Mouse (Mus musculus): ENCODE measurements around the gene Olfr1061. TPM values are rescaled to one million over a fixed set of nuclear protein-coding genes. Genes with fewer than 3 reads are reported as not detected.
"Not testable (repeated sequence)": the region's sequence is repeated elsewhere in the genome, so short reads cannot be mapped to it uniquely, and the experiment has no call there.

The Olfr1061 gene
- total and polyA plus RNA-seq, 2 experiments from 2014 or later, result not detected

- Histone ChIP-seq H3K27ac (ENCODE audit: low read depth) (no peak overlapping the region), H3K4me1 (ENCODE audit: control insufficient read depth, insufficient read depth) (no peaks in the 10 kb centered on the region), H3K4me2 (ENCODE audit: low read depth, low read length) (no peak overlapping the region), H3K9me3 (replicated peaks; ENCODE audit: control insufficient read depth, low read length) (no peaks in the 10 kb centered on the region), H3K36me3 (replicated peaks; ENCODE audit: control insufficient read depth, insufficient read depth, low read length) (no peaks in the 10 kb centered on the region), H3K27me3 (ENCODE audit: control insufficient read depth, insufficient read depth, low read length) (no peaks in the 10 kb centered on the region), H3K9ac (replicated peaks; ENCODE audit: low read depth, low read length) (no peak overlapping the region), H3K4me3 (ENCODE audit: low read depth, low read length) (no peak overlapping the region)
- no peak for DNase-seq (ENCODE audit: low spot score)
- no peak for ATAC-seq (ENCODE audit: insufficient read depth, low read depth)
- 68% methylated on average over 2 of the region's 2 CpGs for WGBS
- TF ChIP-seq CTCF (IDR thresholded peaks at IDR 0.05; ENCODE audit: low read depth) (no peak), EP300 (IDR thresholded peaks at IDR 0.05; ENCODE audit: low read depth) (no peak)
These were observed 18.7 kb downstream of the Olfr1061 start for GRCm38 (mm10) chr2:86395114-86395513.

GRCm38 (mm10) chr2:86388461-86388860, 25.4 kb downstream of the Olfr1061 start, which contains the start of gene Olfr1058:
Olfr1058 (minus strand) TSS chr2:86388561.
- DNase-seq (ENCODE audit: low spot score); H3K27me3 ChIP-seq (ENCODE audit: control insufficient read depth, insufficient read depth, low read length); H3K27ac ChIP-seq (ENCODE audit: low read depth); H3K4me3 ChIP-seq (ENCODE audit: low read depth, low read length); H3K9me3 ChIP-seq (replicated peaks; ENCODE audit: control insufficient read depth, low read length); H3K36me3 ChIP-seq (replicated peaks; ENCODE audit: control insufficient read depth, insufficient read depth, low read length); H3K4me1 ChIP-seq (ENCODE audit: control insufficient read depth, insufficient read depth); H3K4me2 ChIP-seq (ENCODE audit: low read depth, low read length); ATAC-seq (ENCODE audit: insufficient read depth, low read depth); H3K9ac ChIP-seq (replicated peaks; ENCODE audit: low read depth, low read length): not testable (repeated sequence)

- DNase-seq (ENCODE audit: low spot score), result no peak
- Histone ChIP-seq H3K4me3 (ENCODE audit: low read depth, low read length) (no peak within 1 kb of the TSS), H3K4me2 (ENCODE audit: low read depth, low read length) (no peak within 1 kb of the TSS), H3K4me1 (ENCODE audit: control insufficient read depth, insufficient read depth) (no peaks in the 10 kb centered on the region), H3K9ac (replicated peaks; ENCODE audit: low read depth, low read length) (no peak within 1 kb of the TSS), H3K9me3 (replicated peaks; ENCODE audit: control insufficient read depth, low read length) (no peaks in the 10 kb centered on the region), H3K27ac (ENCODE audit: low read depth) (no peak within 1 kb of the TSS), H3K27me3 (ENCODE audit: control insufficient read depth, insufficient read depth, low read length) (no peaks in the 10 kb centered on the region), H3K36me3 (replicated peaks; ENCODE audit: control insufficient read depth, insufficient read depth, low read length) (no peaks in the 10 kb centered on the region)
- TF ChIP-seq EP300 (IDR thresholded peaks at IDR 0.05; ENCODE audit: low read depth) (no peak), CTCF (IDR thresholded peaks at IDR 0.05; ENCODE audit: low read depth) (no peak)
- no peak for ATAC-seq (ENCODE audit: insufficient read depth, low read depth)
These were observed 35.6 kb downstream of the Olfr1061 start, which contains the start of gene Olfr1057 for GRCm38 (mm10) chr2:86378293-86378692. Olfr1057 (minus strand) TSS chr2:86378393.

- not testable (repeated sequence) for H3K4me3 ChIP-seq (ENCODE audit: low read depth, low read length); H3K9ac ChIP-seq (replicated peaks; ENCODE audit: low read depth, low read length); H3K9me3 ChIP-seq (replicated peaks; ENCODE audit: control insufficient read depth, low read length); H3K27ac ChIP-seq (ENCODE audit: low read depth); H3K36me3 ChIP-seq (replicated peaks; ENCODE audit: control insufficient read depth, insufficient read depth, low read length); H3K27me3 ChIP-seq (ENCODE audit: control insufficient read depth, insufficient read depth, low read length); H3K4me1 ChIP-seq (ENCODE audit: control insufficient read depth, insufficient read depth); H3K4me2 ChIP-seq (ENCODE audit: low read depth, low read length); DNase-seq (ENCODE audit: low spot score); ATAC-seq (ENCODE audit: insufficient read depth, low read depth)
- WGBS, result 67% methylated on average over 1 of the region's 6 CpGs
These were observed 47.5 kb downstream of the Olfr1061 start for GRCm38 (mm10) chr2:86366342-86366741.

Other genes with a start within 250 kb of the Olfr1061 start
- gene Olfr1043, start 246.5 kb downstream of the Olfr1061 start, total RNA-seq (2014; rRNA removed; ENCODE audit: low replicate concordance), result not detected in 2 replicates
- not detected in 2 replicates for gene Olfr1043, start 246.5 kb downstream of the Olfr1061 start, polyA plus RNA-seq (2015; fragmentation: Nextera tagmentation; extraction: Ambion mirVana)
- gene Olfr1044, start 236.2 kb downstream of the Olfr1061 start, total RNA-seq (2014; rRNA removed; ENCODE audit: low replicate concordance), result not detected in 2 replicates
- gene Olfr1044, start 236.2 kb downstream of the Olfr1061 start, polyA plus RNA-seq (2015; fragmentation: Nextera tagmentation; extraction: Ambion mirVana), result not detected in 2 replicates
- gene Olfr52, start 228.4 kb downstream of the Olfr1061 start, total RNA-seq (2014; rRNA removed; ENCODE audit: low replicate concordance), result not detected in 2 replicates
- gene Olfr52, start 228.4 kb downstream of the Olfr1061 start, polyA plus RNA-seq (2015; fragmentation: Nextera tagmentation; extraction: Ambion mirVana), result not detected in 2 replicates
- gene Olfr1045, start 211.0 kb downstream of the Olfr1061 start, total RNA-seq (2014; rRNA removed; ENCODE audit: low replicate concordance), result not detected in 2 replicates
- gene Olfr1045, start 211.0 kb downstream of the Olfr1061 start, polyA plus RNA-seq (2015; fragmentation: Nextera tagmentation; extraction: Ambion mirVana), result not detected in 2 replicates
- gene Olfr1046, start 194.7 kb downstream of the Olfr1061 start, total RNA-seq (2014; rRNA removed; ENCODE audit: low replicate concordance), result not detected in 2 replicates
- gene Olfr1046, start 194.7 kb downstream of the Olfr1061 start, polyA plus RNA-seq (2015; fragmentation: Nextera tagmentation; extraction: Ambion mirVana), result not detected in 2 replicates
- not detected in 2 replicates for gene Olfr1047, start 182.6 kb downstream of the Olfr1061 start, total RNA-seq (2014; rRNA removed; ENCODE audit: low replicate concordance)
- not detected in 2 replicates for gene Olfr1047, start 182.6 kb downstream of the Olfr1061 start, polyA plus RNA-seq (2015; fragmentation: Nextera tagmentation; extraction: Ambion mirVana)
- gene Olfr1048, start 173.8 kb downstream of the Olfr1061 start, total RNA-seq (2014; rRNA removed; ENCODE audit: low replicate concordance), result not detected in 2 replicates
- gene Olfr1048, start 173.8 kb downstream of the Olfr1061 start, polyA plus RNA-seq (2015; fragmentation: Nextera tagmentation; extraction: Ambion mirVana), result not detected in 2 replicates
- not detected in 2 replicates for gene Olfr1049, start 155.7 kb downstream of the Olfr1061 start, total RNA-seq (2014; rRNA removed; ENCODE audit: low replicate concordance)
- not detected in 2 replicates for gene Olfr1049, start 155.7 kb downstream of the Olfr1061 start, polyA plus RNA-seq (2015; fragmentation: Nextera tagmentation; extraction: Ambion mirVana)
- gene Olfr1051, start 135.0 kb downstream of the Olfr1061 start, total RNA-seq (2014; rRNA removed; ENCODE audit: low replicate concordance), result not detected in 2 replicates
- not detected in 2 replicates for gene Olfr1051, start 135.0 kb downstream of the Olfr1061 start, polyA plus RNA-seq (2015; fragmentation: Nextera tagmentation; extraction: Ambion mirVana)
- not detected in 2 replicates for gene Olfr1052, start 121.6 kb downstream of the Olfr1061 start, total RNA-seq (2014; rRNA removed; ENCODE audit: low replicate concordance)
- not detected in 2 replicates for gene Olfr1052, start 121.6 kb downstream of the Olfr1061 start, polyA plus RNA-seq (2015; fragmentation: Nextera tagmentation; extraction: Ambion mirVana)
- gene Olfr1053, start 98.8 kb downstream of the Olfr1061 start, total RNA-seq (2014; rRNA removed; ENCODE audit: low replicate concordance), result not detected in 2 replicates
- not detected in 2 replicates for gene Olfr1053, start 98.8 kb downstream of the Olfr1061 start, polyA plus RNA-seq (2015; fragmentation: Nextera tagmentation; extraction: Ambion mirVana)
- gene Olfr1054, start 78.6 kb downstream of the Olfr1061 start, total RNA-seq (2014; rRNA removed; ENCODE audit: low replicate concordance), result not detected in 2 replicates
- not detected in 2 replicates for gene Olfr1054, start 78.6 kb downstream of the Olfr1061 start, polyA plus RNA-seq (2015; fragmentation: Nextera tagmentation; extraction: Ambion mirVana)
- gene Olfr1055, start 63.8 kb downstream of the Olfr1061 start, total RNA-seq (2014; rRNA removed; ENCODE audit: low replicate concordance), result not detected in 2 replicates
- not detected in 2 replicates for gene Olfr1055, start 63.8 kb downstream of the Olfr1061 start, polyA plus RNA-seq (2015; fragmentation: Nextera tagmentation; extraction: Ambion mirVana)
- gene Olfr1056, start 51.6 kb downstream of the Olfr1061 start, total RNA-seq (2014; rRNA removed; ENCODE audit: low replicate concordance), result not detected in 2 replicates
- not detected in 2 replicates for gene Olfr1056, start 51.6 kb downstream of the Olfr1061 start, polyA plus RNA-seq (2015; fragmentation: Nextera tagmentation; extraction: Ambion mirVana)
- gene Olfr1057, start 35.7 kb downstream of the Olfr1061 start, total RNA-seq (2014; rRNA removed; ENCODE audit: low replicate concordance), result not detected in 2 replicates
- not detected in 2 replicates for gene Olfr1057, start 35.7 kb downstream of the Olfr1061 start, polyA plus RNA-seq (2015; fragmentation: Nextera tagmentation; extraction: Ambion mirVana)
- gene Olfr1058, start 25.5 kb downstream of the Olfr1061 start, total RNA-seq (2014; rRNA removed; ENCODE audit: low replicate concordance), result not detected in 2 replicates
- not detected in 2 replicates for gene Olfr1058, start 25.5 kb downstream of the Olfr1061 start, polyA plus RNA-seq (2015; fragmentation: Nextera tagmentation; extraction: Ambion mirVana)
- gene Olfr1062, start 12.7 kb upstream of the Olfr1061 start, total RNA-seq (2014; rRNA removed; ENCODE audit: low replicate concordance), result not detected in 2 replicates
- gene Olfr1062, start 12.7 kb upstream of the Olfr1061 start, polyA plus RNA-seq (2015; fragmentation: Nextera tagmentation; extraction: Ambion mirVana), result not detected in 2 replicates
- not detected in 2 replicates for gene Olfr1065, start 36.5 kb upstream of the Olfr1061 start, total RNA-seq (2014; rRNA removed; ENCODE audit: low replicate concordance)
- gene Olfr1065, start 36.5 kb upstream of the Olfr1061 start, polyA plus RNA-seq (2015; fragmentation: Nextera tagmentation; extraction: Ambion mirVana), result not detected in 2 replicates
- not detected in 2 replicates for gene Olfr1066, start 42.2 kb upstream of the Olfr1061 start, total RNA-seq (2014; rRNA removed; ENCODE audit: low replicate concordance)
- not detected in 2 replicates for gene Olfr1066, start 42.2 kb upstream of the Olfr1061 start, polyA plus RNA-seq (2015; fragmentation: Nextera tagmentation; extraction: Ambion mirVana)
- not detected in 2 replicates for gene Olfr228, start 73.3 kb upstream of the Olfr1061 start, total RNA-seq (2014; rRNA removed; ENCODE audit: low replicate concordance)
- gene Olfr228, start 73.3 kb upstream of the Olfr1061 start, polyA plus RNA-seq (2015; fragmentation: Nextera tagmentation; extraction: Ambion mirVana), result not detected in 2 replicates
- gene Olfr1076, start 94.4 kb upstream of the Olfr1061 start, total RNA-seq (2014; rRNA removed; ENCODE audit: low replicate concordance), result not detected in 2 replicates
- gene Olfr1076, start 94.4 kb upstream of the Olfr1061 start, polyA plus RNA-seq (2015; fragmentation: Nextera tagmentation; extraction: Ambion mirVana), result not detected in 2 replicates
- not detected in 2 replicates for gene Olfr1079, start 128.4 kb upstream of the Olfr1061 start, total RNA-seq (2014; rRNA removed; ENCODE audit: low replicate concordance)
- gene Olfr1079, start 128.4 kb upstream of the Olfr1061 start, polyA plus RNA-seq (2015; fragmentation: Nextera tagmentation; extraction: Ambion mirVana), result not detected in 2 replicates
- gene Olfr1080, start 144.2 kb upstream of the Olfr1061 start, total RNA-seq (2014; rRNA removed; ENCODE audit: low replicate concordance), result not detected in 2 replicates
- gene Olfr1080, start 144.2 kb upstream of the Olfr1061 start, polyA plus RNA-seq (2015; fragmentation: Nextera tagmentation; extraction: Ambion mirVana), result not detected in 2 replicates
- gene Olfr1082, start 184.9 kb upstream of the Olfr1061 start, total RNA-seq (2014; rRNA removed; ENCODE audit: low replicate concordance), result not detected in 2 replicates
- not detected in 2 replicates for gene Olfr1082, start 184.9 kb upstream of the Olfr1061 start, polyA plus RNA-seq (2015; fragmentation: Nextera tagmentation; extraction: Ambion mirVana)
- not detected in 2 replicates for gene Olfr1084, start 225.7 kb upstream of the Olfr1061 start, total RNA-seq (2014; rRNA removed; ENCODE audit: low replicate concordance)
- not detected in 2 replicates for gene Olfr1084, start 225.7 kb upstream of the Olfr1061 start, polyA plus RNA-seq (2015; fragmentation: Nextera tagmentation; extraction: Ambion mirVana)
- gene Olfr1085, start 248.0 kb upstream of the Olfr1061 start, total RNA-seq (2014; rRNA removed; ENCODE audit: low replicate concordance), result not detected in 2 replicates
- gene Olfr1085, start 248.0 kb upstream of the Olfr1061 start, polyA plus RNA-seq (2015; fragmentation: Nextera tagmentation; extraction: Ambion mirVana), result not detected in 2 replicates

Data from heart, postnatal 0 days (tissue).